Mouse (Mus musculus) MEL (cell line): Measurements from ENCODE around the gene Mrps35. TPM values are rescaled to one million over a fixed set of nuclear protein-coding genes. Genes with fewer than 3 reads are reported as not detected.

Source experiments
- DNase-seq: peaks from one replicate; pipeline ENCODE4 v3.0.0; 2011; ENCODE audit warnings: low read depth, low spot score
- H3K27ac ChIP-seq: 2 replicates; pipeline ENCODE4 v1.5.1; 2012; ENCODE audit warnings: low read depth, mild to moderate bottlenecking, control low read depth, low read length, moderate library complexity; ENCODE audit not compliant: control insufficient read depth
- H3K27me3 ChIP-seq, 2 experiments: fragments of 150-350 bp in 1 of 2; sonication (generic) in 1 of 2; 2 replicates each; pipeline ENCODE4 v1.6.1; 2012; ENCODE audit warnings: low read length in 2 of 2, mild to moderate bottlenecking in 2 of 2, improper control_type of control experiment in 1 of 2, moderate library complexity in 1 of 2; ENCODE audit not compliant: insufficient read depth in 2 of 2, control insufficient read depth in 1 of 2
- H3K36me3 ChIP-seq, 2 experiments: 2 replicates each; pipeline ENCODE4 v1.6.1; 2012 to 2014; ENCODE audit warnings: low read length in 2 of 2, improper control_type of control experiment in 1 of 2, inconsistent platforms in 1 of 2, mild to moderate bottlenecking in 1 of 2; ENCODE audit not compliant: insufficient read depth in 2 of 2, control insufficient read depth in 1 of 2
- H3K4me1 ChIP-seq, 2 experiments: fragments of 150-350 bp in 1 of 2; sonication (generic) in 1 of 2; 2 replicates each; pipeline ENCODE4 v1.6.1; 2012; ENCODE audit warnings: low read length in 2 of 2, improper control_type of control experiment in 1 of 2, mild to moderate bottlenecking in 1 of 2; ENCODE audit not compliant: insufficient read depth in 2 of 2, control insufficient read depth in 1 of 2
- H3K4me3 ChIP-seq, 2 experiments: fragments of 150-350 bp in 1 of 2; sonication (generic) in 1 of 2; 2 replicates each; pipeline ENCODE4 v1.5.1; 2012; ENCODE audit warnings: low read depth in 2 of 2, low read length in 2 of 2, mild to moderate bottlenecking in 2 of 2, moderate library complexity in 2 of 2, control low read depth in 1 of 2, improper control_type of control experiment in 1 of 2; ENCODE audit not compliant: control insufficient read depth in 1 of 2, insufficient read depth in 1 of 2
- H3K79me2 ChIP-seq: 2 replicates; pipeline ENCODE4 v1.6.1; 2012; ENCODE audit warnings: mild to moderate bottlenecking, low read length, moderate library complexity; ENCODE audit not compliant: control insufficient read depth, poor library complexity, insufficient read depth
- H3K9ac ChIP-seq: 2 replicates; pipeline ENCODE4 v1.6.1; 2012; ENCODE audit warnings: low read depth, mild to moderate bottlenecking, control low read depth, low read length, moderate library complexity; ENCODE audit not compliant: control insufficient read depth, poor library complexity, severe bottlenecking
- H3K9me3 ChIP-seq: fragments of 150-350 bp; sonication (generic); replicated peaks from 2 replicates; pipeline ENCODE4 v1.6.1; 2012; ENCODE audit warnings: mild to moderate bottlenecking, low read length, improper control_type of control experiment, moderate library complexity; ENCODE audit not compliant: insufficient read depth
- BHLHE40 ChIP-seq: IDR thresholded peaks from 2 replicates; pipeline ENCODE4 v1.6.1; 2012; ENCODE audit warnings: low read depth, mild to moderate bottlenecking, inconsistent platforms, low read length, improper control_type of control experiment, borderline replicate concordance
- CHD1 ChIP-seq: IDR thresholded peaks from 2 replicates; pipeline ENCODE4 v1.6.1; 2012; ENCODE audit warnings: low read depth, mild to moderate bottlenecking, inconsistent platforms, low read length, improper control_type of control experiment
- CHD2 ChIP-seq: IDR thresholded peaks from 2 replicates; pipeline ENCODE4 v1.6.1; 2011; ENCODE audit warnings: low read length, improper control_type of control experiment
- CTCF ChIP-seq, 3 experiments: IDR thresholded peaks in 2 of 3; conservative IDR thresholded peaks in 1 of 3; 2 replicates each; pipeline ENCODE4 v1.5.1; 2011 to 2012; ENCODE audit warnings: low read length in 3 of 3, low read depth in 2 of 3, mild to moderate bottlenecking in 2 of 3, improper control_type of control experiment in 1 of 3, inconsistent platforms in 1 of 3, mixed read lengths in 1 of 3, moderate library complexity in 1 of 3; ENCODE audit not compliant: control insufficient read depth in 1 of 3, insufficient read depth in 1 of 3, poor library complexity in 1 of 3, severe bottlenecking in 1 of 3
- ETS1 ChIP-seq: IDR thresholded peaks from 2 replicates; pipeline ENCODE4 v1.6.1; 2012; ENCODE audit warnings: low read depth, mild to moderate bottlenecking, inconsistent platforms, low read length, improper control_type of control experiment, moderate library complexity
- MAFK ChIP-seq: IDR thresholded peaks from 2 replicates; pipeline ENCODE4 v1.6.1; 2011; ENCODE audit warnings: low read depth, mild to moderate bottlenecking, low read length, improper control_type of control experiment, borderline replicate concordance
- MAX ChIP-seq: IDR thresholded peaks from 2 replicates; pipeline ENCODE4 v1.6.1; 2011; ENCODE audit warnings: low read length, improper control_type of control experiment
- MEF2A ChIP-seq: IDR thresholded peaks from 2 replicates; pipeline ENCODE4 v1.6.1; 2014; ENCODE audit warnings: low read depth, mild to moderate bottlenecking, inconsistent platforms, low read length, improper control_type of control experiment; ENCODE audit not compliant: poor library complexity, insufficient replicate concordance, severe bottlenecking; ENCODE audit errors: extremely low read depth
- MXI1 ChIP-seq: IDR thresholded peaks from 2 replicates; pipeline ENCODE4 v1.6.1; 2011; ENCODE audit warnings: mild to moderate bottlenecking, low read depth, low read length, improper control_type of control experiment
- MYB ChIP-seq: IDR thresholded peaks from 2 replicates; pipeline ENCODE4 v1.6.1; 2011; ENCODE audit warnings: mild to moderate bottlenecking, low read depth, low read length, improper control_type of control experiment
- MYC ChIP-seq: IDR thresholded peaks from 2 replicates; pipeline ENCODE4 v1.6.1; 2011; ENCODE audit warnings: low read depth, mild to moderate bottlenecking, low read length, improper control_type of control experiment, moderate library complexity
- NELFE ChIP-seq: IDR thresholded peaks from 2 replicates; pipeline ENCODE4 v1.6.1; 2011; ENCODE audit warnings: low read depth, low read length, improper control_type of control experiment
- POLR2A ChIP-seq, 2 experiments: IDR thresholded peaks; 2 replicates each; pipeline ENCODE4 v1.6.1; 2011 to 2012; ENCODE audit warnings: low read length in 2 of 2, mild to moderate bottlenecking in 2 of 2, control low read depth in 1 of 2, improper control_type of control experiment in 1 of 2, low read depth in 1 of 2, moderate library complexity in 1 of 2; ENCODE audit not compliant: control insufficient read depth in 1 of 2, insufficient read depth in 1 of 2, poor library complexity in 1 of 2
- RCOR1 ChIP-seq: IDR thresholded peaks from 2 replicates; pipeline ENCODE4 v1.6.1; 2012; ENCODE audit warnings: low read depth, mild to moderate bottlenecking, inconsistent platforms, low read length, improper control_type of control experiment
- SIN3A ChIP-seq: IDR thresholded peaks from 2 replicates; pipeline ENCODE4 v1.6.1; 2012; ENCODE audit warnings: low read length, improper control_type of control experiment, inconsistent platforms
- SMC3 ChIP-seq: IDR thresholded peaks from 2 replicates; pipeline ENCODE4 v1.6.1; 2011; ENCODE audit warnings: low read depth, low read length, improper control_type of control experiment
- TBP ChIP-seq: IDR thresholded peaks from 2 replicates; pipeline ENCODE4 v1.8.0; 2011; ENCODE audit warnings: low read depth, low read length, improper control_type of control experiment
- UBTF ChIP-seq: IDR thresholded peaks from 2 replicates; pipeline ENCODE4 v1.6.1; 2012; ENCODE audit warnings: low read depth, mild to moderate bottlenecking, inconsistent platforms, low read length, improper control_type of control experiment, moderate library complexity, borderline replicate concordance; ENCODE audit not compliant: insufficient read depth
- ZNF384 ChIP-seq: IDR thresholded peaks from 2 replicates; pipeline ENCODE4 v1.6.1; 2012; ENCODE audit warnings: low read depth, mild to moderate bottlenecking, inconsistent platforms, low read length, improper control_type of control experiment
- polyA plus RNA-seq, 2 experiments: library from polyadenylated mRNA; stranded (reverse) in 1 of 2; unstranded in 1 of 2; fragments of >175 nt in 1 of 2; fragments of >200 nt in 1 of 2; gene quantifications; 2 replicates each; pipeline versions ENCODE4 v1.2.1 to v1.2.4; 2012; ENCODE audit warnings: low replicate concordance in 2 of 2, low read depth in 1 of 2; ENCODE audit not compliant: insufficient read length in 2 of 2, insufficient read depth in 1 of 2, missing spikeins in 1 of 2
- total RNA-seq: library from RNA; depleted of rRNA; stranded (reverse); fragments of 300-350 nt; gene quantifications from 2 replicates; pipeline ENCODE4 v1.2.3, GENCODE M21; 2012

Gene Mrps35
- total and polyA plus RNA-seq, 3 experiments: 99.0 to 148 TPM; not detected in 1

GRCm38 (mm10) chr6:147096934-147097333 lies 54.4 kb downstream of the Mrps35 start:
- Histone ChIP-seq H3K4me1 (peaks cover 5 to 18% of the 10 kb centered on the region in 2 experiments; a peak in 3 of 4 replicates), H3K27ac (no peak overlapping the region), H3K36me3 (peaks cover 14 to 20% of the 10 kb centered on the region in 2 experiments), H3K9ac (no peak overlapping the region), H3K9me3 (no peaks in the 10 kb centered on the region), H3K79me2 (peaks cover 50% of the 10 kb centered on the region), H3K4me3 (no peak overlapping the region), H3K27me3 (no peaks in the 10 kb centered on the region)
- TF ChIP-seq TBP (no peak), CHD1 (no peak), BHLHE40 (no peak), RCOR1 (no peak), CTCF (IDR thresholded peaks at IDR 0.05 in 2 of 3, conservative IDR thresholded peaks at IDR 0.05 in 1 of 3; ENCODE audit: control insufficient read depth in 1 of 3, insufficient read depth in 1 of 3, low read depth in 2 of 3, low read length in 3 of 3, poor library complexity in 1 of 3, severe bottlenecking in 1 of 3) (no peak), MYC (no peak)
- no peak for DNase-seq

GRCm38 (mm10) chr6:147097346-147097929 lies 54.9 kb downstream of the Mrps35 start:
- no peak overlapping the region for H3K27ac ChIP-seq
- no peak for TF ChIP-seq CHD2
- TF ChIP-seq UBTF: no peak
- no peak for TF ChIP-seq SIN3A
- no peak for TF ChIP-seq CHD1
- TF ChIP-seq POLR2A (IDR thresholded peaks at IDR 0.05; ENCODE audit: control insufficient read depth in 1 of 2, insufficient read depth in 1 of 2, low read depth in 1 of 2, low read length in 2 of 2, poor library complexity in 1 of 2): no peak
- no peak for TF ChIP-seq SMC3
- TF ChIP-seq MEF2A: no peak
- TF ChIP-seq NELFE: no peak
- no peak for TF ChIP-seq MXI1
- no peak for TF ChIP-seq MYB
- TF ChIP-seq ZNF384: no peak
- no peak for TF ChIP-seq MAX
- no peak for TF ChIP-seq ETS1
- TF ChIP-seq MAFK: no peak
- TF ChIP-seq, all 39 proteins: peak for 0
- Histone ChIP-seq H3K9ac (no peak overlapping the region), H3K4me3 (no peak overlapping the region), H3K36me3 (peaks cover 15 to 20% of the 10 kb centered on the region in 2 experiments), H3K27me3 (no peaks in the 10 kb centered on the region), H3K4me1 (peaks cover 5 to 17% of the 10 kb centered on the region in 2 experiments; a peak in 3 of 4 replicates), H3K9me3 (no peaks in the 10 kb centered on the region), H3K79me2 (peaks cover 46% of the 10 kb centered on the region)
- DNase-seq: no peak
